Mouse (Mus musculus) thymus, adult 2 months (tissue): ENCODE measurements at regions not wholly inside any gene's neighbourhood (a gene's known extent, or its start where the extent isn't known, plus 50 kb on each side); places are given as distances from the start of the nearest gene placed in this dataset.

Experiments
- CTCF ChIP-seq: fragments of 200-500 bp; IDR thresholded peaks from 2 replicates; pipeline ENCODE4 v1.5.1; 2012; ENCODE audit warnings: mild to moderate bottlenecking, control low read depth, low read length, moderate library complexity, borderline replicate concordance; ENCODE audit not compliant: control insufficient read depth, poor library complexity, insufficient read depth; ENCODE audit errors: extremely low read depth
- POLR2A ChIP-seq: fragments of 200-500 bp; IDR thresholded peaks from 2 replicates; pipeline ENCODE4 v1.6.1; 2012; ENCODE audit warnings: mild to moderate bottlenecking, low read length, control low read depth, moderate library complexity; ENCODE audit not compliant: control insufficient read depth, poor library complexity, insufficient read depth; ENCODE audit errors: extremely low read depth

DNA sequence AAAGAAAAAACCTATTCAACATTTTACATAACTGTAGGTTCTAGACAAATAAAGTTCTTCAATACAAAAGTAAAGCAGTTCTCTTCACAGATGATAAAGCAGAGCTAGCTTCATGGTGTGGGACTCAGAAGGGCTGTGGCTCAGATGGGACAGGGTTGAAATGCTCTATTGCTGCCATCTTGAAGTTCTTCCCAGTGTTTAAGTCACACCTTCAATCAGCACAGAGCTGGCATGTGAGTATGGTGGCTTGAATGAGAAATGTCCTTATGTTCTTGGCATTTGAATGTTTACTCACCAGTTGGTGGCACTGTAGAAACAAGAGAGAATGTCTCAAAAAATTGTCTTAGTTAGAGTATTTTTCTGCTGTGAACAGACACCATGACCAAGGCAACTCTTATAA lies 330.9 kb upstream of the 1700056E22Rik start:
- TF ChIP-seq CTCF, result no peak
- TF ChIP-seq POLR2A, result no peak
